In the genomic region with DNA sequence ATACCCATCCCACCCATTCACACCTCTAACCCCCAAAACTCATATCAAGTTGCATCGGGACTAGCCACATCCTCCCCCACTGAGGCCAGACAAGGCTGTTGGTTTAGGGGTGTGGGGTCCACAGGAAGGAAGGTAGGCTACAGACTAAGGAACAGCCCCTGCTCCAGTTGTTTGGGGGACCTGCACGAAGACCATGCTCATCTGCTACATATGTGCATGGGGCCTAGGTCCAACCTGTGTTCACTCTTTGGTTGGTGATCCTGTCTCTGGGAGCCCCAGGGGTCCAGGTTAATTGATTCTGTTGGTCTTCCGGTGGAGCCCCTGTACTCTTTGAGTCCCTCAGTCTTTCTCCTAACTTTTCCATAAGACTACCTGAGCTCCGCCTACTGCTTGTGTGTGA, we compare ENCODE assay signal across 38 mouse cellular contexts. TPM values are rescaled to one million over a fixed set of nuclear protein-coding genes. Genes with fewer than 3 reads are reported as not detected.
"Had no signal": no experiment of that assay in that cellular context is flagged by ENCODE, and none has a peak within 500 bp of the region (broad histone marks: within the 10 kb centered on the region; RNA-seq: fewer than 3 reads in every experiment).

No protein-coding gene starts in this region.

- H3K9ac ChIP-seq: heart, embryonic 12.5 days; heart, embryonic 13.5 days; heart, embryonic 15.5 days; hindbrain, embryonic 12.5 days; hindbrain, embryonic 13.5 days; hindbrain, embryonic 14.5 days; hindbrain, embryonic 15.5 days; intestine, embryonic 15.5 days; kidney, embryonic 15.5 days had no signal

- H3K27me3 ChIP-seq: heart, embryonic 12.5 days; heart, embryonic 13.5 days; heart, embryonic 15.5 days; hindbrain, embryonic 12.5 days; hindbrain, embryonic 13.5 days; hindbrain, embryonic 15.5 days; intestine, embryonic 15.5 days; kidney, embryonic 15.5 days had no signal

- H3K36me3 ChIP-seq: heart, embryonic 10.5 days; heart, embryonic 12.5 days; heart, embryonic 13.5 days; heart, embryonic 15.5 days; hindbrain, embryonic 10.5 days; hindbrain, embryonic 12.5 days; hindbrain, embryonic 13.5 days; hindbrain, embryonic 15.5 days; intestine, embryonic 15.5 days; kidney, embryonic 15.5 days had no signal

- H3K4me2 ChIP-seq: heart, embryonic 11.5 days; heart, embryonic 12.5 days; heart, embryonic 13.5 days; heart, embryonic 15.5 days; hindbrain, embryonic 12.5 days; hindbrain, embryonic 13.5 days; hindbrain, embryonic 14.5 days; hindbrain, embryonic 15.5 days; intestine, embryonic 15.5 days; kidney, embryonic 15.5 days had no signal

- DNase-seq: heart, adult 2 months; heart, postnatal 10 days; heart, postnatal 14 days; heart, postnatal 36 days; heart, postnatal 4 days; kidney, adult 11 months; kidney, adult 18-20 months; kidney, adult 2 months; kidney, adult 8-10 months; kidney, adult 9 months; kidney, postnatal 10 days; kidney, postnatal 14 days; kidney, postnatal 25 days; kidney, postnatal 36 days; kidney, postnatal 4 days; layer of hippocampus, adult 9-11 months; layer of hippocampus, postnatal 36 days had no signal

- H3K9me3 ChIP-seq: heart, embryonic 10.5 days; heart, embryonic 12.5 days; heart, embryonic 13.5 days; heart, embryonic 15.5 days; hindbrain, embryonic 10.5 days; hindbrain, embryonic 12.5 days; hindbrain, embryonic 13.5 days; hindbrain, embryonic 15.5 days; intestine, embryonic 15.5 days; kidney, embryonic 15.5 days had no signal

- H3K4me1 ChIP-seq: hindbrain, embryonic 10.5 days; hindbrain, embryonic 12.5 days; hindbrain, embryonic 13.5 days; hindbrain, embryonic 15.5 days; intestine, embryonic 15.5 days; kidney, embryonic 15.5 days had no signal

- H3K27ac ChIP-seq: heart, adult 2 months; heart, embryonic 10.5 days; heart, embryonic 13.5 days; heart, embryonic 15.5 days; hindbrain, embryonic 10.5 days; hindbrain, embryonic 12.5 days; hindbrain, embryonic 13.5 days; hindbrain, embryonic 14.5 days; hindbrain, embryonic 15.5 days; hindbrain, postnatal 0 days; intestine, embryonic 15.5 days; kidney, embryonic 15.5 days; kidney, postnatal 0 days; layer of hippocampus, adult 2 months had no signal

- ATAC-seq: hindbrain, embryonic 16.5 days; hindbrain, postnatal 0 days; inflammation-experienced regulatory T-cells, adult 6 months; intestine, embryonic 15.5 days; intestine, embryonic 16.5 days; intestine, postnatal 0 days had no signal

- H3K4me3 ChIP-seq: heart, adult 2 months; heart, embryonic 10.5 days; heart, embryonic 12.5 days; heart, embryonic 13.5 days; heart, embryonic 15.5 days; hindbrain, embryonic 10.5 days; hindbrain, embryonic 12.5 days; hindbrain, embryonic 13.5 days; hindbrain, embryonic 15.5 days; intestine, embryonic 15.5 days; kidney, embryonic 15.5 days; layer of hippocampus, adult 2 months had no signal

RNA-seq across cellular contexts. Expression of a gene that starts 13.0 kb away (rescaled TPM):
- total RNA-seq: hematopoietic stem cell, adult 5-6 weeks; hindbrain, postnatal 0 days had no signal
- polyA plus RNA-seq: hindbrain, embryonic 10.5 days; hindbrain, embryonic 11.5 days; hindbrain, embryonic 12.5 days; hindbrain, embryonic 13.5 days; hindbrain, embryonic 15.5 days; inflammation-experienced regulatory T-cells, adult 6 months had no signal
